Mouse (Mus musculus): Measurements from ENCODE around the gene Tmem132d. TPM values are rescaled to one million over a fixed set of nuclear protein-coding genes. Genes with fewer than 3 reads are reported as not detected.
"Not testable (repeated sequence)": the region's sequence is repeated elsewhere in the genome, so short reads cannot be mapped to it uniquely, and the experiment has no call there.

The Tmem132d gene
- polyA plus RNA-seq, 1 experiment = not detected

GRCm38 (mm10) chr5:127800907-127801306, 632.0 kb downstream of the Tmem132d start:
- no peaks in the 10 kb centered on the region for H3K4me1 ChIP-seq (ENCODE audit: control insufficient read depth, insufficient read depth, low read length)
- TF ChIP-seq POLR2A (IDR thresholded peaks at IDR 0.05; ENCODE audit: low read depth, low read length) (no peak), CTCF (IDR thresholded peaks at IDR 0.05; ENCODE audit: borderline replicate concordance, insufficient read depth, low read length) (no peak)
- H3K27ac ChIP-seq (ENCODE audit: insufficient read depth, low read length) = no peak overlapping the region
- H3K4me3 ChIP-seq (ENCODE audit: insufficient read depth, low read length) = no peak overlapping the region

GRCm38 (mm10) chr5:127781221-127781620, 651.7 kb downstream of the Tmem132d start:
- TF ChIP-seq POLR2A (IDR thresholded peaks at IDR 0.05; ENCODE audit: low read depth, low read length) (no peak), CTCF (IDR thresholded peaks at IDR 0.05; ENCODE audit: borderline replicate concordance, insufficient read depth, low read length) (no peak)
- no peaks in the 10 kb centered on the region for H3K4me1 ChIP-seq (ENCODE audit: control insufficient read depth, insufficient read depth, low read length)
- H3K27ac ChIP-seq (ENCODE audit: insufficient read depth, low read length) = no peak overlapping the region
- no peak overlapping the region for H3K4me3 ChIP-seq (ENCODE audit: insufficient read depth, low read length)

GRCm38 (mm10) chr5:127775749-127776148, 657.1 kb downstream of the Tmem132d start:
- TF ChIP-seq POLR2A (IDR thresholded peaks at IDR 0.05; ENCODE audit: low read depth, low read length) (no peak), CTCF (IDR thresholded peaks at IDR 0.05; ENCODE audit: borderline replicate concordance, insufficient read depth, low read length) (no peak)
- Histone ChIP-seq H3K27ac (ENCODE audit: insufficient read depth, low read length) (no peak overlapping the region), H3K4me3 (ENCODE audit: insufficient read depth, low read length) (no peak overlapping the region), H3K4me1 (ENCODE audit: control insufficient read depth, insufficient read depth, low read length) (no peaks in the 10 kb centered on the region)

- Histone ChIP-seq H3K4me1 (ENCODE audit: control insufficient read depth, insufficient read depth, low read length) (no peaks in the 10 kb centered on the region), H3K4me3 (ENCODE audit: insufficient read depth, low read length) (no peak overlapping the region), H3K27ac (ENCODE audit: insufficient read depth, low read length) (no peak overlapping the region)
- TF ChIP-seq CTCF (IDR thresholded peaks at IDR 0.05; ENCODE audit: borderline replicate concordance, insufficient read depth, low read length) (no peak), POLR2A (IDR thresholded peaks at IDR 0.05; ENCODE audit: low read depth, low read length) (no peak)
Measured at GRCm38 (mm10) chr5:127758576-127758975, 674.3 kb downstream of the Tmem132d start.

DNA sequence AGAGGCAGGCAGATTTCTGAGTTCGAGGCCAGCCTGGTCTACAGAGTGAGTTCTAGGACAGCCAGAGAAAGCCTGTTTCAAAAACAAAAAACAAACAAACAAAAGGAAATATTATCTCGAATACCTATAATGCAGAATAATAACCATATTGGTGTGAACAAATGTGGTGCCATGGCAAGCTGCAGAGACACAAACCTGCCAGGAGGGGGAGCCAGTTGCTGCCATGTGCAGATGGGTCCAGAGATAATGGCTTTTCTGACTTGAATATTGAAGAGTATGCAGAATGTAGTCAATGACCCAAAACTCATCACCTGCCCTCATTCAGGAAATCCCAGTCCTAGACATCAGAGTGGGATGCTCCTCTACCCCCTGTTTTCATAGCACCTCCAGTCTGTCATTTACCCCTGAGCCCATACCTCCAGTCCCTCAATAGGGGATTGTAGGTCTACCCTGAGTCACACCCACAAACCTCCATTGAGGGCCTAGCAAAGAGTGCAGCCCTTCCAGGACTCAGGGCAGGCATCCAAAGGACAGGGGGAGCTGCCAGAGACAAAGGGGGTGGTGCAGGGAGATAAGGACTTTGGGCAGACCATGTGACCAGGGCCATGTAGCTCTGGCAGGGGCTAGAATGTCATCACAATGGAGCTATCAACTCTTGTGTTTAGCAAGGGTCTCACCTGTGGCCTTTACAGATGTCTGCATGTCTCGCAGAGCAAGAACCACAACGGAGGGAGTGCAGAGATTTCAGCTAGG, 676.0 kb downstream of the Tmem132d start:
- no peak overlapping the region for H3K4me3 ChIP-seq (ENCODE audit: insufficient read depth, low read length)
- H3K4me1 ChIP-seq (ENCODE audit: control insufficient read depth, insufficient read depth, low read length) = no peaks in the 10 kb centered on the region
- H3K27ac ChIP-seq (ENCODE audit: insufficient read depth, low read length) = no peak overlapping the region
- TF ChIP-seq CTCF (IDR thresholded peaks at IDR 0.05; ENCODE audit: borderline replicate concordance, insufficient read depth, low read length) = no peak
- TF ChIP-seq POLR2A (IDR thresholded peaks at IDR 0.05; ENCODE audit: low read depth, low read length) = no peak

DNA sequence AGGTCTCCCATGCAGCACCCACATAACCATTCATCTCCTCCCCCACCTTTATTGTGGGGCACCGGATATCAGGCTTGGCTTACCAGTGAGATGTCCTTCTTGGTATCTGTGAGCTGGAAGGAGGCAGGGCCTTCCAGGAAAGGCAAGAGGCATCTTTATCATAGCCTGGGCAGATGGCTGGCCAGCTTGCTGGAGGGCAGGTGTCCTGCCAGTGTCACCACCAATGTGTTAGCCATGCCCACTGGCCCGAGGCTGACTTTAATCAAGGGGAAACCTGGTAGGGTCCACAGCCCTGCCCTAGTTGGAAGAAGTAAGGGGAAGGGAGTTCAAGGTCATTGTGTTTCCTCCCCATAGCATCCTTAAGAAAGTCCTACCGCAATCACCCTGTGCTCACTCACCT, 676.9 kb downstream of the Tmem132d start:
- Histone ChIP-seq H3K27ac (ENCODE audit: insufficient read depth, low read length) (no peak overlapping the region), H3K4me1 (ENCODE audit: control insufficient read depth, insufficient read depth, low read length) (no peaks in the 10 kb centered on the region), H3K4me3 (ENCODE audit: insufficient read depth, low read length) (no peak overlapping the region)
- TF ChIP-seq POLR2A (IDR thresholded peaks at IDR 0.05; ENCODE audit: low read depth, low read length) (no peak), CTCF (IDR thresholded peaks at IDR 0.05; ENCODE audit: borderline replicate concordance, insufficient read depth, low read length) (no peak)

DNA sequence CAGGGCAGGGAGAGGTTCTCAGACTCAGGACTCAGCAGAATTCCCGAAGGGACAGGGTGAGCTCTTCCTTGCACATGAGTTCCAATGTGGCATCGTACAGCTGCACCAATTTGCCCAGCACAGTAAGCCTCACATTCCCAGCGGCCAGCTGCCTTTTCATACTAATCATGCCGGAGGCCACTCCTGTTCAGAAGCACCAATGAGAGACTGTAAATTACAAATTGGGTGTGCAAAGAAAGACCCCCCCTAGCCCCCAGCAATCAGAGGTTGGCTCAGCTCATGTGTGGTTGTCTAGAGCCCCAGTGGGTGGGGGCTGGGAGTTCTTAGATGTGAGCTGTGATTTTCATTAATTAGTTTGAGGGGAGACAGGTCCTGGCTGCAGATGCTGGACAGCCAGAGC, 677.3 kb downstream of the Tmem132d start:
- H3K27ac ChIP-seq (ENCODE audit: insufficient read depth, low read length) = no peak overlapping the region
- no peaks in the 10 kb centered on the region for H3K4me1 ChIP-seq (ENCODE audit: control insufficient read depth, insufficient read depth, low read length)
- TF ChIP-seq POLR2A (IDR thresholded peaks at IDR 0.05; ENCODE audit: low read depth, low read length) = no peak
- TF ChIP-seq CTCF (IDR thresholded peaks at IDR 0.05; ENCODE audit: borderline replicate concordance, insufficient read depth, low read length) = no peak
- no peak overlapping the region for H3K4me3 ChIP-seq (ENCODE audit: insufficient read depth, low read length)

- TF ChIP-seq CTCF (IDR thresholded peaks at IDR 0.05; ENCODE audit: borderline replicate concordance, insufficient read depth, low read length) = no peak
- no peak for TF ChIP-seq POLR2A (IDR thresholded peaks at IDR 0.05; ENCODE audit: low read depth, low read length)
- Histone ChIP-seq H3K4me1 (ENCODE audit: control insufficient read depth, insufficient read depth, low read length) (no peaks in the 10 kb centered on the region), H3K4me3 (ENCODE audit: insufficient read depth, low read length) (no peak overlapping the region), H3K27ac (ENCODE audit: insufficient read depth, low read length) (no peak overlapping the region)
Measured at GRCm38 (mm10) chr5:127751262-127751975, 681.5 kb downstream of the Tmem132d start.

DNA sequence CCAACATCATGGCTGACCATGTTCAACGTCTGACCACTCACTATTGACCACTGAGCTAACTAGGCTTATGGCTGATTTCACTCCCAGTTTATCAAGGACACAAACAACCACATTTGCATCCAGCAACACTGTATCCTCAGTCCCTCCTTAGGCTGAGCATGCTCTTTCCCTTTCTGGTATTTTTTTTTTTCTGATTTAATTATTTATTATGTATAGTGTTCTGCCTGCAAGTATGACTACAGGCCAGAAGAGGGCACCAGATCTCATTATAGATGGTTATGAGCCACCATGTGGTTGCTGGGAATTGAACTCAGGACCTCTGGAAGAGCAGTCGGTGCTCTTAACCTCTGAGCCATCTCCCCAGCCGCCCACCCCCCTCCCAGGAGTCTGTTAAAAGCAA, 683.3 kb downstream of the Tmem132d start:
- not testable (repeated sequence) for H3K27ac ChIP-seq (ENCODE audit: insufficient read depth, low read length); H3K4me1 ChIP-seq (ENCODE audit: control insufficient read depth, insufficient read depth, low read length); H3K4me3 ChIP-seq (ENCODE audit: insufficient read depth, low read length)

DNA sequence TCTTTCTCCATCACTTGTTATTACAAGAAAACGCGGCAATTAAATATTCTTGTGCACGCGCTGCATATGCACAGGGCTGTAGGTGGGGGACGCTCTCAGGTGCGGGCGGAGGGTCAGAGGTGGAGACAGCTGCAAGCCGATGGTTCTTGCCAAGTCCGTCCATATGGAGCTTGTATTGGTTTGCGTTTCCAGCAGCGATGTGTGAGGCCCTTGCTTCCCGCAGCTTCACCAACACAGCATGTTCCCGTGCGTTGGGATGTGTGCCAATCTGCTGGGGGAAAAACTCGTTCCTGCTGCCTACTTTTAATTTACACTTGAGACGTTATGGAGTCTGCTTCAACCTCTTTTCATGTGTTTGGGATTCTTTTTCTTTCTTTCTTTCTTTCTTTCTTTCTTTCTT, 691.5 kb downstream of the Tmem132d start:
- H3K27ac ChIP-seq (ENCODE audit: insufficient read depth, low read length) = no peak overlapping the region
- no peak overlapping the region for H3K4me3 ChIP-seq (ENCODE audit: insufficient read depth, low read length)
- no peak for TF ChIP-seq POLR2A (IDR thresholded peaks at IDR 0.05; ENCODE audit: low read depth, low read length)
- no peak for TF ChIP-seq CTCF (IDR thresholded peaks at IDR 0.05; ENCODE audit: borderline replicate concordance, insufficient read depth, low read length)
- no peaks in the 10 kb centered on the region for H3K4me1 ChIP-seq (ENCODE audit: control insufficient read depth, insufficient read depth, low read length)

Other genes starting within 250 kb of the Tmem132d start
- 0.47 TPM in 1 of 2 replicates, not detected in the other for gene Fzd10, start 167.8 kb upstream of the Tmem132d start, polyA plus RNA-seq (2011; ENCODE audit: insufficient read length, low read depth, missing spikeins)

All from embryonic fibroblast, embryonic 13.5 days (primary cell).